Mouse (Mus musculus) CH12.LX (cell line): ENCODE measurements around the gene Atp2b4. TPM values are rescaled to one million over a fixed set of nuclear protein-coding genes. Genes with fewer than 3 reads are reported as not detected.
A peak's percentile ranks its signal among the peaks of the same experiment; 100 is the strongest.

Experiments
- DNase-seq: peaks from one replicate; pipeline ENCODE4 v3.0.0-alpha.2; 2013; ENCODE audit errors: extremely low read depth
- H3K27ac ChIP-seq: 2 replicates; pipeline ENCODE4 v1.5.1; 2012; ENCODE audit warnings: low read depth, mild to moderate bottlenecking, control low read depth, moderate library complexity; ENCODE audit not compliant: insufficient read depth
- H3K27me3 ChIP-seq: replicated peaks from 2 replicates; pipeline ENCODE3; 2012; ENCODE audit warnings: inconsistent platforms
- H3K36me3 ChIP-seq, 2 experiments: replicated peaks in 1 of 2; 2 replicates each; pipeline versions ENCODE3 to v1.6.1; 2012; ENCODE audit warnings: inconsistent platforms in 1 of 2, low read length in 1 of 2, mild to moderate bottlenecking in 1 of 2, mixed read lengths in 1 of 2, moderate library complexity in 1 of 2; ENCODE audit not compliant: control insufficient read depth in 1 of 2, insufficient read depth in 1 of 2
- H3K4me1 ChIP-seq, 2 experiments: 2 replicates each; pipeline ENCODE4 v1.6.1; 2012; ENCODE audit warnings: inconsistent platforms in 1 of 2, moderate library complexity in 1 of 2; ENCODE audit not compliant: insufficient read depth in 2 of 2, control insufficient read depth in 1 of 2
- H3K4me2 ChIP-seq: 2 replicates; pipeline ENCODE4 v1.6.1; 2012; ENCODE audit warnings: low read depth, mild to moderate bottlenecking, control low read depth; ENCODE audit not compliant: poor library complexity, insufficient read depth, severe bottlenecking
- H3K4me3 ChIP-seq, 3 experiments: fragments of 150-350 bp in 1 of 3; sonication (generic) in 1 of 3; replicated peaks in 1 of 3; 2 replicates each; pipeline versions ENCODE3 to v1.5.1; 2011 to 2012; ENCODE audit warnings: low read depth in 2 of 3, low read length in 2 of 3, mild to moderate bottlenecking in 2 of 3, moderate library complexity in 2 of 3, control low read depth in 1 of 3, improper control_type of control experiment in 1 of 3, inconsistent platforms in 1 of 3, mixed read lengths in 1 of 3; ENCODE audit not compliant: poor library complexity in 1 of 3
- H3K79me2 ChIP-seq: replicated peaks from 2 replicates; pipeline ENCODE4 v1.6.1; 2012; ENCODE audit warnings: mild to moderate bottlenecking, moderate library complexity; ENCODE audit not compliant: control insufficient read depth, poor library complexity, insufficient read depth, severe bottlenecking; ENCODE audit errors: extremely low read depth
- H3K9ac ChIP-seq: 2 replicates; pipeline ENCODE4 v1.6.1; 2012; ENCODE audit warnings: low read depth, mild to moderate bottlenecking, control low read depth, moderate library complexity; ENCODE audit not compliant: insufficient read depth
- H3K9me3 ChIP-seq: replicated peaks from 2 replicates; pipeline ENCODE3; 2012; ENCODE audit warnings: low read length, inconsistent platforms, mixed read lengths
- BHLHE40 ChIP-seq: IDR thresholded peaks from 2 replicates; pipeline ENCODE4 v1.6.1; 2011; ENCODE audit warnings: mild to moderate bottlenecking, low read depth, low read length, improper control_type of control experiment
- E2F4 ChIP-seq: IDR thresholded peaks from 2 replicates; pipeline ENCODE4 v1.6.1; 2011; ENCODE audit warnings: low read depth, low read length, improper control_type of control experiment; ENCODE audit not compliant: insufficient replicate concordance
- ELF1 ChIP-seq: IDR thresholded peaks from 2 replicates; pipeline ENCODE4 v1.6.1; 2014; ENCODE audit warnings: low read depth, mild to moderate bottlenecking, inconsistent platforms, low read length, improper control_type of control experiment
- EP300 ChIP-seq: IDR thresholded peaks from 2 replicates; pipeline ENCODE4 v1.6.1; 2011; ENCODE audit warnings: low read length, improper control_type of control experiment
- ETS1 ChIP-seq: conservative IDR thresholded peaks from 2 replicates; pipeline ENCODE4 v1.6.1; 2012; ENCODE audit warnings: low read depth, mild to moderate bottlenecking, inconsistent platforms, low read length, improper control_type of control experiment, moderate library complexity
- IRF4 ChIP-seq: IDR thresholded peaks from 2 replicates; pipeline ENCODE4 v1.6.1; 2014; ENCODE audit warnings: low read depth, mild to moderate bottlenecking, inconsistent platforms, low read length, improper control_type of control experiment
- JUN ChIP-seq: IDR thresholded peaks from 2 replicates; pipeline ENCODE4 v1.6.1; 2011; ENCODE audit warnings: low read depth, mild to moderate bottlenecking, low read length, improper control_type of control experiment, moderate library complexity; ENCODE audit not compliant: insufficient read depth
- MAFK ChIP-seq: IDR thresholded peaks from 2 replicates; pipeline ENCODE4 v1.6.1; 2011; ENCODE audit warnings: low read length, improper control_type of control experiment; ENCODE audit not compliant: insufficient replicate concordance
- MAX ChIP-seq: IDR thresholded peaks from 2 replicates; pipeline ENCODE4 v1.6.1; 2011; ENCODE audit warnings: low read length, improper control_type of control experiment
- MAZ ChIP-seq: IDR thresholded peaks from 2 replicates; pipeline ENCODE4 v1.6.1; 2012; ENCODE audit warnings: low read depth, mild to moderate bottlenecking, inconsistent platforms, low read length, improper control_type of control experiment, moderate library complexity
- MEF2A ChIP-seq: IDR thresholded peaks from 2 replicates; pipeline ENCODE4 v1.6.1; 2014; ENCODE audit warnings: low read depth, mild to moderate bottlenecking, inconsistent platforms, low read length, improper control_type of control experiment, borderline replicate concordance
- MXI1 ChIP-seq: IDR thresholded peaks from 2 replicates; pipeline ENCODE4 v1.6.1; 2011; ENCODE audit warnings: mild to moderate bottlenecking, low read depth, low read length, improper control_type of control experiment
- MYC ChIP-seq: IDR thresholded peaks from 2 replicates; pipeline ENCODE4 v1.6.1; 2011; ENCODE audit warnings: low read depth, mild to moderate bottlenecking, improper control_type of control experiment, low read length
- PAX5 ChIP-seq: IDR thresholded peaks from 2 replicates; pipeline ENCODE4 v1.6.1; 2012; ENCODE audit warnings: low read length, inconsistent platforms, mixed read lengths
- POLR2A ChIP-seq: IDR thresholded peaks from 2 replicates; pipeline ENCODE4 v1.6.1; 2011; ENCODE audit warnings: low read depth, mild to moderate bottlenecking, improper control_type of control experiment, low read length
- POLR2AphosphoS2 ChIP-seq: IDR thresholded peaks from 2 replicates; pipeline ENCODE4 v1.6.1; 2011; ENCODE audit warnings: low read depth, low read length, improper control_type of control experiment
- SIN3A ChIP-seq: IDR thresholded peaks from 2 replicates; pipeline ENCODE4 v1.6.1; 2012; ENCODE audit warnings: low read length, improper control_type of control experiment, inconsistent platforms
- TBP ChIP-seq: conservative IDR thresholded peaks from 2 replicates; pipeline ENCODE4 v1.6.1; 2011; ENCODE audit warnings: low read depth, low read length, improper control_type of control experiment
- TCF12 ChIP-seq: IDR thresholded peaks from 2 replicates; pipeline ENCODE4 v1.6.1; 2014; ENCODE audit warnings: low read depth, mild to moderate bottlenecking, inconsistent platforms, low read length, improper control_type of control experiment
- ZC3H11A ChIP-seq: IDR thresholded peaks from 2 replicates; pipeline ENCODE4 v1.6.1; 2012; ENCODE audit warnings: low read depth, mild to moderate bottlenecking, inconsistent platforms, low read length, improper control_type of control experiment
- ZNF384 ChIP-seq: IDR thresholded peaks from 2 replicates; pipeline ENCODE4 v1.6.1; 2012; ENCODE audit warnings: low read depth, low read length, improper control_type of control experiment, inconsistent platforms
- dilution Hi-C: fragments of 300-500 bp; cut with MboI; formaldehyde crosslinking; loops from 2 replicates; pipeline ENCODE4 v1.14.3; 2020; ENCODE audit warnings: low sequenced_read_pairs; ENCODE audit not compliant: extremely low pct_unique_long_range_greater_than_20kb, extremely low pct_ligation_motif_present
- in situ Hi-C: fragments of 300-500 bp; cut with MboI; formaldehyde crosslinking; loops from 3 replicates; pipeline ENCODE4 v1.14.3; 2019; ENCODE audit warnings: low sequenced_read_pairs, low pct_ligation_motif_present, low pct_unique_long_range_greater_than_20kb, mixed read lengths
- polyA plus RNA-seq: library from polyadenylated mRNA; unstranded; fragments of >175 nt; gene quantifications from 2 replicates; pipeline ENCODE4 v1.2.1, GENCODE M21; 2012; ENCODE audit warnings: low read depth; ENCODE audit not compliant: insufficient read length
- total RNA-seq, 2 experiments: library from RNA; depleted of rRNA; stranded (reverse); fragments of 300-350 nt in 1 of 2; fragments of >200 nt in 1 of 2; gene quantifications; 2 replicates each; pipeline ENCODE4 v1.2.3; 2012 to 2014

Gene Atp2b4
- total and polyA plus RNA-seq, 3 experiments: 6.9 to 18.4 (median 17.5) TPM

- Histone ChIP-seq H3K79me2 (no peaks in the 10 kb centered on the region), H3K4me3 (no peak overlapping the region), H3K36me3 (no peaks in the 10 kb centered on the region), H3K27me3 (no peaks in the 10 kb centered on the region), H3K9ac (no peak overlapping the region), H3K9me3 (no peaks in the 10 kb centered on the region), H3K4me2 (no peak overlapping the region), H3K27ac (no peak overlapping the region), H3K4me1 (peaks cover 10 to 28% of the 10 kb centered on the region in 2 experiments)
- DNase-seq: no peak
- dilution Hi-C loops (no loop called here), in situ Hi-C loops (no loop called here)
- TF ChIP-seq MXI1 (no peak), ZC3H11A (no peak), ZNF384 (no peak), MAFK (no peak), JUN (no peak), POLR2A (no peak), IRF4 (no peak), ELF1 (no peak), MEF2A (no peak), MAX (no peak), TBP (no peak), E2F4 (no peak), POLR2AphosphoS2 (no peak), MYC (no peak), PAX5 (no peak), BHLHE40 (no peak)
These were observed 21.8 kb downstream of the Atp2b4 start for GRCm38 (mm10) chr1:133779043-133779442.

DNA sequence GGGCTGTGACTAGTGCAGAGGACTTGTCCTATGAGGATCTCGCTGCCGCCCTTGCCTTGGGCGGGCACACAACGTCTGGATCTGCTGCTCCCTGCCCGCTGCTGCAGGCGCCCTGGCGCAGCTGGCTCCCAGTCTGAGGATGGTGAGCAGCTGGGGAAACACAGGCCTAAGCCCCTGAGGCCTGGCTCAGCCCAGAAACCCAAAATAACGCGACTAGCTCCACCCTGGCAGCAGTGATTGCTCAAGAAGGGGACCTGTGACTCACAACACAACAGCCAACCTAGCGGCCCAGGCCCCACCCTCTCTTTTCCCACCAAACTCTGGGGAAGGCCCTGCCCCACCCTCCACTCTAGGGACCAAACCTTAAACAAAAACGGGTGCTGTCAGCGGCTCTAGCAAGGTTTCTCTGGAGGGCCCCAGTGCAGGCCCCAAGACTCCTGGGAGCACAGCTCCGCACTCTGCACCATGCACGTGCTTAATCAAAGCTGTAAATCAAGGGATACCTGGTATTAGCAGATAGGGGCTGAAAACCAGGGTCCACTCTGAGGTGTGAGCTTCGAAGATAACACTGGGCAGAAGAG, 23.1 kb downstream of the Atp2b4 start:
- H3K9ac ChIP-seq: 0 out of 2 replicates have a peak overlapping the region, but pooled peaks have one; percentile 5
- no peaks in the 10 kb centered on the region for H3K79me2 ChIP-seq
- in situ Hi-C loops: no loop called here
- peaks cover 10 to 32% of the 10 kb centered on the region in 2 experiments for H3K4me1 ChIP-seq
- DNase-seq: peak; percentile 77
- H3K4me2 ChIP-seq: peak overlapping the region; percentile 21; the same call in 1 of the 2 replicates
- no peaks in the 10 kb centered on the region for H3K27me3 ChIP-seq
- dilution Hi-C loops: no loop called here
- H3K36me3 ChIP-seq: no peaks in the 10 kb centered on the region
- TF ChIP-seq BHLHE40 (peak; percentile 89), ELF1 (no peak), PAX5 (no peak), ETS1 (peak; percentile 60), TCF12 (peak; percentile 83), EP300 (peak; percentile 10; the same call in 1 of the 2 replicates), MAFK (no peak), SIN3A (0 out of 2 replicates have a peak, but pooled peaks have one; percentile 20), MEF2A (peak; percentile 87), MXI1 (peak; percentile 36; the same call in 1 of the 2 replicates), IRF4 (peak; percentile 15; the same call in 1 of the 2 replicates), MAZ (peak; percentile 72; the same call in 1 of the 2 replicates)
- TF ChIP-seq, all 38 proteins: peak for 9
- Histone ChIP-seq H3K9me3 (no peaks in the 10 kb centered on the region), H3K27ac (no peak overlapping the region), H3K4me3 (no peak overlapping the region)
